Mouse (Mus musculus): ENCODE data around the gene Stard3. TPM values are rescaled to one million over a fixed set of nuclear protein-coding genes. Genes with fewer than 3 reads are reported as not detected.

The Stard3 gene
- 131 and 143 TPM in 2 replicates for polyA plus RNA-seq (2012; rRNA removed)

GRCm38 (mm10) chr11:98358161-98359083 lies at the start of gene Stard3:
Gene Stard3, plus strand, starts transcription at chr11:98358368.
- Histone ChIP-seq H3K4me1 (ENCODE audit: control insufficient read depth, insufficient read depth, low read length) (peaks cover 26% of the 10 kb centered on the region), H3K4me3 (replicated peaks; ENCODE audit: extremely low read depth, low read depth, low read length) (peak within 1 kb of the TSS; percentile 88)
- no peak for TF ChIP-seq CTCF (IDR thresholded peaks at IDR 0.05; ENCODE audit: insufficient read depth, low read length)
- peak; percentile 73 for TF ChIP-seq POLR2A (IDR thresholded peaks at IDR 0.05; ENCODE audit: borderline replicate concordance, extremely low read depth, low read depth, low read length)
- under 1% methylated on average over 60 of the region's 60 CpGs for WGBS
- peak; percentile 86 for DNase-seq

- peak; percentile 34 for DNase-seq
- TF ChIP-seq CTCF (IDR thresholded peaks at IDR 0.05; ENCODE audit: insufficient read depth, low read length) (no peak), POLR2A (IDR thresholded peaks at IDR 0.05; ENCODE audit: borderline replicate concordance, extremely low read depth, low read depth, low read length) (no peak)
- H3K4me3 ChIP-seq (replicated peaks; ENCODE audit: extremely low read depth, low read depth, low read length) = no peak overlapping the region
- WGBS = 3% methylated on average over 26 of the region's 26 CpGs
- no peaks in the 10 kb centered on the region for H3K4me1 ChIP-seq (ENCODE audit: control insufficient read depth, insufficient read depth, low read length)
These were observed 44.3 kb upstream of the Stard3 start for GRCm38 (mm10) chr11:98313790-98314323.

- H3K4me3 ChIP-seq (replicated peaks; ENCODE audit: extremely low read depth, low read depth, low read length) = no peak overlapping the region
- WGBS = 6% methylated on average over 7 of the region's 7 CpGs
- TF ChIP-seq POLR2A (IDR thresholded peaks at IDR 0.05; ENCODE audit: borderline replicate concordance, extremely low read depth, low read depth, low read length) = no peak
- TF ChIP-seq CTCF (IDR thresholded peaks at IDR 0.05; ENCODE audit: insufficient read depth, low read length) = no peak
- no peak for DNase-seq
- no peaks in the 10 kb centered on the region for H3K4me1 ChIP-seq (ENCODE audit: control insufficient read depth, insufficient read depth, low read length)
These were observed 40.7 kb upstream of the Stard3 start for GRCm38 (mm10) chr11:98317479-98317878.

- no peak overlapping the region for H3K4me3 ChIP-seq (replicated peaks; ENCODE audit: extremely low read depth, low read depth, low read length)
- no peaks in the 10 kb centered on the region for H3K4me1 ChIP-seq (ENCODE audit: control insufficient read depth, insufficient read depth, low read length)
- DNase-seq = no peak
- no peak for TF ChIP-seq POLR2A (IDR thresholded peaks at IDR 0.05; ENCODE audit: borderline replicate concordance, extremely low read depth, low read depth, low read length)
- no peak for TF ChIP-seq CTCF (IDR thresholded peaks at IDR 0.05; ENCODE audit: insufficient read depth, low read length)
- 4% methylated on average over 13 of the region's 14 CpGs for WGBS
These were observed 39.6 kb upstream of the Stard3 start for GRCm38 (mm10) chr11:98318421-98319116.

- Histone ChIP-seq H3K4me1 (ENCODE audit: control insufficient read depth, insufficient read depth, low read length) (no peaks in the 10 kb centered on the region), H3K4me3 (replicated peaks; ENCODE audit: extremely low read depth, low read depth, low read length) (no peak overlapping the region)
- no peak for DNase-seq
- 4% methylated on average over 15 of the region's 15 CpGs for WGBS
- TF ChIP-seq CTCF (IDR thresholded peaks at IDR 0.05; ENCODE audit: insufficient read depth, low read length) (no peak), POLR2A (IDR thresholded peaks at IDR 0.05; ENCODE audit: borderline replicate concordance, extremely low read depth, low read depth, low read length) (no peak)
These were observed 39.0 kb upstream of the Stard3 start for GRCm38 (mm10) chr11:98319120-98319519.

- DNase-seq = no peak
- no peak for TF ChIP-seq POLR2A (IDR thresholded peaks at IDR 0.05; ENCODE audit: borderline replicate concordance, extremely low read depth, low read depth, low read length)
- TF ChIP-seq CTCF (IDR thresholded peaks at IDR 0.05; ENCODE audit: insufficient read depth, low read length) = no peak
- H3K4me3 ChIP-seq (replicated peaks; ENCODE audit: extremely low read depth, low read depth, low read length) = no peak overlapping the region
- H3K4me1 ChIP-seq (ENCODE audit: control insufficient read depth, insufficient read depth, low read length) = no peaks in the 10 kb centered on the region
- 20% methylated on average over 4 of the region's 4 CpGs for WGBS
These were observed 38.6 kb upstream of the Stard3 start for GRCm38 (mm10) chr11:98319544-98319943.

GRCm38 (mm10) chr11:98319944-98320343 lies 38.2 kb upstream of the Stard3 start:
- 13% methylated on average over 2 of the region's 2 CpGs for WGBS
- Histone ChIP-seq H3K4me3 (replicated peaks; ENCODE audit: extremely low read depth, low read depth, low read length) (no peak overlapping the region), H3K4me1 (ENCODE audit: control insufficient read depth, insufficient read depth, low read length) (no peaks in the 10 kb centered on the region)
- no peak for TF ChIP-seq POLR2A (IDR thresholded peaks at IDR 0.05; ENCODE audit: borderline replicate concordance, extremely low read depth, low read depth, low read length)
- TF ChIP-seq CTCF (IDR thresholded peaks at IDR 0.05; ENCODE audit: insufficient read depth, low read length) = no peak
- no peak for DNase-seq

GRCm38 (mm10) chr11:98320381-98320780 lies 37.8 kb upstream of the Stard3 start:
- WGBS = 13% methylated on average over 12 of the region's 12 CpGs
- no peak for TF ChIP-seq POLR2A (IDR thresholded peaks at IDR 0.05; ENCODE audit: borderline replicate concordance, extremely low read depth, low read depth, low read length)
- no peak for TF ChIP-seq CTCF (IDR thresholded peaks at IDR 0.05; ENCODE audit: insufficient read depth, low read length)
- Histone ChIP-seq H3K4me1 (ENCODE audit: control insufficient read depth, insufficient read depth, low read length) (no peaks in the 10 kb centered on the region), H3K4me3 (replicated peaks; ENCODE audit: extremely low read depth, low read depth, low read length) (no peak overlapping the region)
- no peak for DNase-seq
